Mouse (Mus musculus): Measurements from ENCODE around the gene Nipa2.
A peak's percentile ranks its signal among the peaks of the same experiment; 100 is the strongest.
"Not testable (repeated sequence)": the region's sequence is repeated elsewhere in the genome, so short reads cannot be mapped to it uniquely, and the experiment has no call there.

The Nipa2 gene

GRCm38 (mm10) chr7:55935025-55935424, 27.3 kb downstream of the Nipa2 start:
- no peak for DNase-seq

DNA sequence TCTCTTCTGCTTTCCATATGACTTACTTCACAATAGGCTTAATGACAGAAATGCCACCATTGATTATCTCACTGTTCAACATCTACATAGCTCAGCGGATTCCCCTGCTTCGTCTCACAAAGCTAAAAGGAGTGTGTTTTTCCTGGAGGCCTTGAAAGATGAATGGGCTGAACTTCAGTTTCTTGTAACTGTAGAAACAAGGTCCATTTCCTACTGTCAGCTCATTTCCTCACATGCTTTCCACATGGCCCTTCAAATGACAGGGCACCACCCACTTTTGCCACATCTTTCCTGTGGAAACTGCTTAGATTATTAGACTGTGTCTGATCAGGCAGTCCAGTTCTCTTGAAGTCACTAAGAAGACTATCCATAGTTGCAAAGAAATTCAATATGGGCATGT, 33.6 kb downstream of the Nipa2 start:
- DNase-seq: no peak

GRCm38 (mm10) chr7:55927262-55927661, 35.0 kb downstream of the Nipa2 start:
- no peak for DNase-seq

DNA sequence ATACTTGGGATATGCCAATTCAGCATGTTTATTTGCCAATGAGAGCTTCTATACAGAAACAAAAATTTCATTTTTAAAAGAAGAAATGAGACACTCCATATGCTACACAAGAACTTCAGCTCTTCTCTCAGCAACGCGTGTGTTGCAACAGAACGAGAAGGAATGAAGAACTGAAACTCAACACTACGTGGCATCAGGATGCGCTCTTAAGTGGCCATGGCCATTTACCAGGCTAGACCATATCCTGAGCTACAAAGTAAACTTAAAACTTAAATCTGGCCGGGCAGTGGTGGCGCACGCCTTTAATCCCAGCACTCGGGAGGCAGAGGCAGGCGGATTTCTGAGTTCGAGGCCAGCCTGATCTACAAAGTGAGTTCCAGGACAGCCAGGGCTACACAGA, 43.9 kb downstream of the Nipa2 start:
- not testable (repeated sequence) for DNase-seq

GRCm38 (mm10) chr7:55912118-55912517, 50.2 kb downstream of the Nipa2 start:
- DNase-seq: no peak

DNA sequence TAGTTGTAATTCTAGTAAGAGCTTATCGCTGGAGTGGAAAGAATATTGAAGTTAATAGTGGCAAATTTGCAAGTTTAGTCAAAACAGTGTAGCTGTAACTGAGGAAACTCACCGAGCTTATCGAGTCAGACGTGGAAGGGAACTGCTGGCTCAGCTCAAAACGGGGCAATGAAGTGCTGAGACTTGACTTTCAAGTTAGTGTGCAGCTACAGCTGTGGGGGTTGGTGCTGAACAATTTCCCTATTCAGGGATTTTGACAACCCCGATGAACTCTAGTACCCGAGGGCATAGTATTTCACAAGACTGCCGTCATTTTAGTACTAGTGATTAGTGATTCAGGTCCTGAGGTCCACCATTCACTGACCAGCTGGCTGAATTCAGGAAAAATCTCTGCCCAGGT, 50.9 kb downstream of the Nipa2 start:
- DNase-seq: peak; percentile 78

GRCm38 (mm10) chr7:55910356-55910755, 51.9 kb downstream of the Nipa2 start:
- DNase-seq: peak; percentile 30

DNA sequence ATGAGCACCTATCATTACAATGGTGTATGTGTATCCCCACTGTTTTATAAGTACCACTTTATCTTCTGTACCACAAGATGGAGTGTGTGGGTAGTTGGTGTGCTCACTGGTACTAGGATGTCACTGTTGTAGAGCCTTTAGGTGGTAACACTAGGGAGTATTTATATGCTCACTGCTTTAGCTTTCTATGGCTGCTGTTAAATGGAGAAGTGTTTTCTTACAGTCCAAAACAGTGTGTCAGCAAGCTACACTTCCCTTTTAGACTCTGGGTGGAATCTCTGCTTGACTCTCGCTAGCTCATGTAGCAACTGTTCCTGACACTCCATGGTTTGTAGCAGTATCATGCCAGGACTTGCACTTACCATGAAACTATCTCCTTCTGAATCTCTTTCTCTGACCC, 52.8 kb downstream of the Nipa2 start:
- DNase-seq: no peak

DNA sequence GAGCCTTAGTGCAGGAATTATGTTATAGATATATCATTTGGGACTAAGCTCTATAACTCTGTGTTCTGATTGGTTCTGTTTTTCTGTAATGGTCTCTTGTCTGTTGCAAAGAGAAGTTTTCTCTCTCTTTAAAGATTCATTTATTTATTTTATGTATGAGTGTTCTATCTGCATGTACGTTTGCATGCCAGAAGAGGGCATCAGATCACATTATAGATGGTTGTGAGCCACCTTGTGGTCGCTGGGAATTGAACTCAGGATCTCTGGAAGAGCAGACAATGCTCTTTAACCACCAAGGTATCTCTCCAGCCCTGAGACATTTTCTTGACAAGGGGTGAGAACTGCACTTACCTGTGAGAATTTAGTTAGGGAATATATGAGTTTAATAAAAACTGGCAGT, 56.8 kb downstream of the Nipa2 start:
- DNase-seq: no peak

GRCm38 (mm10) chr7:55903766-55904165, 58.5 kb downstream of the Nipa2 start:
- DNase-seq: no peak

- peak; percentile 15 for DNase-seq
These were observed 70.5 kb downstream of the Nipa2 start for GRCm38 (mm10) chr7:55891797-55892196.

DNA sequence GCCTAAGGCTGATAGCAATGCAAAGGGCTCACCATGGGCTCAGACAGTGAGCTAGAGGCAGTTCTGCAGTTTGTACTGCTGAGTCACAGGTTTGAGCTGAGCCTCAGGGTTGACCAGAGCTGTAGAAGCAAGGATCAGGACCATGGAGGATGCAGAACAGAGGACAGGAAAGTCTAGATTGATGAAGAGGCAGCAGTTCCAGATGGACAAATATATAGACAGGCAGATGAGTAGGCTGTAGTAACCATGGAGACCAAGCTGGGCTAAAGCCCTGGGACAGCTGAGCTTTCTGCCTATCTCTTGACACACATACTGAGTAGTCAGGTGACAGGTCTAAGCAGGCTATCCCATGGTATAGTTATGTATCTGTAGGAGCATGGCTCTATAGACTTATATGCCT, 71.5 kb downstream of the Nipa2 start:
- DNase-seq: no peak

DNA sequence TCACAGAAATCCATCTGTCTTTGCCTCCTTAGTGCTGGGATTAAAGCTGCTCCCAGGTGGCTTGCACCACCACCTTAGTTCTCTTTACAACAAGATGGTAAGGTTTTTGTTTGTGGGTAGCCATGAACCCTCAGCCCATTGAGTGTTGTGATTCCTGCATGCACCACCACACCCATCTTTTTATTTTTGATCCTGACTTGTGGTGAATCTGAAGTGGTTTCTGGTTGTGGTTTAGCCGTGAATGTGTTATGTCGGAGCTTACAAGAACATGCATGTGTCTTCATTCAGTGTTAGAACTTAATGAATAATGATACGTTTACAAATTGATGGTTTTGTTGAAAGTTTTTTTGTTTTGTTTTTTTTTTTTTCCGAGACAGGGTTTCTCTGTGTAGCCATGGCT, 72.3 kb downstream of the Nipa2 start:
- DNase-seq: no peak

DNA sequence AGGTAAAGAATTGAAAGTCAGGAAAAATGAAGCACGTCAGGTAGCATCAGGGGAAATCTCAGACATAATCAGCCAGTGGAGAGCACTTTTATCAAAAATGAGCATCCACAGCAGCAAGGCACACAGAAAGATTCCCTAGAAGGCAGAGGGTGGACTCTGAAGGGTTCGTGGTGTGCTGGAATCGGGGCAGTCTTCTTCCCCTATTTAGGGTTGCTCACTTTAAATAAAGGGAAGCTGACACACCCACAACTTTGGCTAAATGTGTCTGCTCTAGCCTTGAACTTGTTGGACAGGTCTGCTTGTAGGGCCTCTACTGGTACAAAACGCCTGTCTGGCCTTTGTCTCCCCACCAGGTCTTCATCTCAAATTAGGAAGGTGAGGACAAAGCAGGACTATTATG, 73.7 kb downstream of the Nipa2 start:
- DNase-seq: no peak

Data from kidney, adult 11 months (tissue).